Mouse (Mus musculus) CH12.LX (cell line): Measurements from ENCODE around the gene Wrap53.

Source experiments
- CHD2 ChIP-seq: IDR thresholded peaks from 2 replicates; pipeline ENCODE4 v1.6.1; 2011; ENCODE audit warnings: low read length, improper control_type of control experiment
- CTCF ChIP-seq, 2 experiments: IDR thresholded peaks in 1 of 2; conservative IDR thresholded peaks in 1 of 2; 2 replicates each; pipeline ENCODE4 v1.5.1; 2011 to 2012; ENCODE audit warnings: low read depth in 2 of 2, low read length in 2 of 2, improper control_type of control experiment in 1 of 2, inconsistent platforms in 1 of 2, mild to moderate bottlenecking in 1 of 2, moderate library complexity in 1 of 2
- HCFC1 ChIP-seq: IDR thresholded peaks from 2 replicates; pipeline ENCODE4 v1.6.1; 2012; ENCODE audit warnings: low read depth, mild to moderate bottlenecking, inconsistent platforms, low read length, improper control_type of control experiment
- JUND ChIP-seq: conservative IDR thresholded peaks from 2 replicates; pipeline ENCODE4 v1.6.1; 2011; ENCODE audit warnings: low read depth, low read length, improper control_type of control experiment
- POLR2A ChIP-seq: IDR thresholded peaks from 2 replicates; pipeline ENCODE4 v1.6.1; 2011; ENCODE audit warnings: low read depth, mild to moderate bottlenecking, improper control_type of control experiment, low read length
- USF2 ChIP-seq: conservative IDR thresholded peaks from 2 replicates; pipeline ENCODE4 v1.6.1; 2011; ENCODE audit warnings: low read depth, low read length, improper control_type of control experiment

DNA sequence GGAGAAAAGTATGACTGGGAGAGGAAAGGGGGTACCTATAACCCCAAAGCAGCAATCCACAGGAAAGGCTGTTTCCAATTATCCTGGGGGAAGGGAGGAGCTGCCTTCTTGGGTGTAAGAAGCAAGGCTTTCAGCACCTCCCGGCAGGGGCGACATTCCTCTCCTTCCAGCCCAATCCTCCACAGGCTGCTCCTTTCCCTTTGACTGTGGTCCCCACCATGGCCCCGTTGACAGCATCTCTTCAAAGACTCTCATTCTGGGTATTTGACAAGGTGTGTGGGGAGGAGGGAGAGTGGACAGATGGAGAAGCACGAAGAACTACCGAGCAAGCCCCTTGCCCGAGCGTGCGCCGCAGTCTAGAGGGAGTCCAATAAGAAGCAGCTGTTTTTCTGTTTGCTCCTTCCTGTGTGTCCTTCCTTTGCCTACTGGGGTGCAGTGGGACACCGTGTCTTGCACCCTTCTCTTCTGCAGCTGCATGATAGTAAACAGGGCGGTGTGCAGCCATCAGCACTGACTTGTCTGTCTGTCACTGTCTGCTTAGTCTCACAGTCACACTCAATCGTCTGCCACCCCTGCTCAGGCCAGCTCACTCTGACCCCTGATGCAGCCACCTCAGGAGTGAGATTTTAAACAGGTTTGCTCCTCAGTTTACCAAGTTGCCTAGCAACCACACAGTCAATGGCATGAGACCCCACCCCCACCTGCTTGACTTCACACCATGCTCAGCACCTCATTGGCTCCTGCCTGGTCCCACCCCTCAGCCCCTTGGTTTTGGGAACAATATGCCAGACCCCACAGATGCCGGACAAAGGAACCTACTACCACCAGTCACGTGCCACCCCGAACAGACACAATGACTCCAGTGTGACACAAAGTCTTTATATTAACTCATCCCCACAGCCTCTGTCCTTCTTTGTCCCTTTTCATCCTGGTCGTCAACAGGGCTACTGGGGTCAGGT lies 18.9 kb downstream of the Wrap53 start:
- TF ChIP-seq JUND: no peak
- no peak for TF ChIP-seq CHD2
- no peak for TF ChIP-seq USF2
- TF ChIP-seq CTCF (conservative IDR thresholded peaks at IDR 0.05 in 1 of 2, IDR thresholded peaks at IDR 0.05 in 1 of 2; ENCODE audit: low read depth in 2 of 2, low read length in 2 of 2): no peak
- TF ChIP-seq HCFC1: no peak
- no peak for TF ChIP-seq POLR2A
